Mouse (Mus musculus): ENCODE data around the gene Cacybp.

Cacybp gene

DNA sequence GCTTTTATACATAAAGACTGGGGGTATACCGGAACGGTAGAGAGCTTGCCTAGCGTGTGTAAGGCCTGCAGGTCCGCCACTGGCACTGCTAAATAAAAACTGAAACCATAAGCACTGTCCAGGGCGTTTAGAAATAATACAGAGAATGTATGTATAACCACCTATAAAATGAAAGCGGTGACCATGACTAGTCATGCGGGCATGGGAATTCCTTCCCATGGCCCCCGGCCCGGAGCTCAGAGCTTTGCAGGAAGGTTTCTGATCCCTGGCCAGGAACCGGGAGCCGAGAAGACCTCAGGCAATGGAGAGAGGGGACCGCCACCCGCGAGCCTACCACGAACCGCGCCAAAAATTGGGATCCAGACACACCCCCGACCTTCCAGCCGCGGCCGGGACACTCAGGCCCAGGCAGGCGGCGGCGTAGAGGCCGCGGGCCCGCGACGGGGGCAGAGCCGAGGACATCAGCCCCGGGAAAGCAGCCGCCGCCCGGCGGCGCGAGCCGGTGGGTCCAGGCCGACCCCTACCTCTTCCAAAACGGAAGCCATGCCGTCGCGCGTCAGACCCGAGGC, 468 bp downstream of the Cacybp start:
- no peak for DNase-seq

DNA sequence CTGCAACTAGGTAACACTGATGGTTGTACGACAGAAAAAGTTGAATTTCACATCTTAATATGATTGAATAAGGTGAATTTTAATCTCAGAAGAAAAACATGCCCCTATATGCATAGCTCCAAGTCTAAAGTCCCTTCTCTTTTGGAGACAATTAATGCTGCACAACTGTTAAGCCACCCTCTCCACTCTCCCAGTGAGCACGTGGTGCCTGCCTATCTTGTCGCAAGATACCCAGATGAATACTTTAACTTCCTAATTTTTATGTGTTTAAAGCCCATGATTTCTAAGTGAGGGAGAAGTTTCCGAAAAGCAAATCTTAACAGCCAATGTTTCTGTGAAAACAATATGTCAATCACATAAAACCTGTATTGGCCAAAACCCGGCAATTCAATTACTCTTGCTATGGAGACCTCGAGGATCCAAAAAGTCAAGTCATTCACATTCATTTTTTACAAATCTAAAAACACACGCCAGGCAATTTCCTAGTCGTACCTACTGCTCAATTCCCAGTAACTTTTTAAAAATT, 1.0 kb downstream of the Cacybp start:
- peak; percentile 54 for DNase-seq

DNA sequence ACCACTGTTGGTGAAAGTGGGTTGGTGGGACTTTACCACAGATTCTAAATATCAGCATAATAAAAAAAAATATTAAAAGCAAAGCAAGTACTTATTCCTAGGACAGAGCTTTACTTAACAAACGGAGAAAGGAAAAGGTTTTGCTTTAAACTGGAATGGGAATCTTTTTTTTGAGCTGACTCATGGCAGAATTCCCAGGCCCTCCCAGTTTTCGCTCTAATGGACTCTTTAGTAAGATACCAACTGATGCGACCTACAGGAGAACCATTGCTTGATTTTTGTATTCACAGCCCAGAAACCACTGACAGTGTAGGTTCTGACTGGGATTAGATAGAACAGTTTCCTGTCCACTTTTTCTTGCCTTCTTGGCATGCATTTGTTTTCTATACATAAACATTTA, 2.1 kb downstream of the Cacybp start:
- peak; percentile 52 for DNase-seq

DNA sequence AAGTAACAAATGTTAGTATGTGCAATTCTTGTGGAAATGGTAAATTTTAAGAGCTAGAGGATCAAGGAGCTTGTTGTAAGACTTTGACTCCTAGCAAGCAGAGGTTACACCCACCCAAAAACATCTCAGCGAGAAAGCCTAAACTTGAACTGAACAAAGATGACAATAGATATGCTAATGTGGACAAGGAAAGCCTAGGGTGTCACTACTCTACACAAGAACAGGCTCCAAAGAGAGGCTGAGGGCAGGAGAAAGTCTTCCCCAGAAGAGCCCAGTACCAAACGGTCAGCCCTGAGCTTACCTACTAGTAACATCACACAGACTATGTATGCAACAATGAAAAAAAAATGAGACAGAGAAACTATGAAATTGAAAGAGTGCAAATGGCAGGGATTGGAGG, 2.8 kb downstream of the Cacybp start:
- peak; percentile 29 for DNase-seq

DNA sequence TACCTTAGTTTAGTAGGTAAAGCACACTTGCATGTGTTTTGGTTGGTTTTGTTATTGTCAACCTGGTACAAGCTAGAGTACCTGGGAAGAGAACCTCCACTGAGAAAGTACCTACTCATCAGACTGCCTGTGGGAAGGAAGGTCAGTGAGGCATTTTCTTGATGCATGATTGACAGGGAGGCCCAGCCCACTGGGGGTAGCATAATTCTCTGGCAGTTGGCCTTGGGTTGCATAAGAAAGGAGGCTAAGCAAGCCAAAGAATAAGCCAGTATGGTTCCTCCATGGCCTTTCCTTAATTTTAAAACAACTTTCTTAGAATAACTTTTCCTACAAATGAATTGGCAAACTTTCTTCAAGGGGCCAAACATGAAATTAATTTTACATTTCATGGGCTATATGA, 7.2 kb downstream of the Cacybp start:
- peak; percentile 65 for DNase-seq

DNA sequence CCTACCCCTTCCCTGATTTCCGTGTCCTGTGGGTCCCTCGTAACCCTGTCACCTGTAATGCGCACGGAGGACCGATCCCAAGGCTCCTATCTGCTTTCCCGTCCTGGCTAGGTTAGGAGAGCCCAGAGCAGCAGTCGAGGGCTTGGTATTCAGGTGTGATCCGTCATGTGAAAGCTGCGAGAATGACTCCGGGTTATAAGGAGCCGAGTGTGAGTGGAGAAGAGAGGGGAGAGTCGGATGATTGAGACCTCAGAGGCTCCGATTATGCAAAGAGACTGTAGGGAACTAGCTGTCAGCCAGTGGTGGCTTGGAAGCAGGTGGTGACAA, 17.4 kb downstream of the Cacybp start:
- no peak for DNase-seq

DNA sequence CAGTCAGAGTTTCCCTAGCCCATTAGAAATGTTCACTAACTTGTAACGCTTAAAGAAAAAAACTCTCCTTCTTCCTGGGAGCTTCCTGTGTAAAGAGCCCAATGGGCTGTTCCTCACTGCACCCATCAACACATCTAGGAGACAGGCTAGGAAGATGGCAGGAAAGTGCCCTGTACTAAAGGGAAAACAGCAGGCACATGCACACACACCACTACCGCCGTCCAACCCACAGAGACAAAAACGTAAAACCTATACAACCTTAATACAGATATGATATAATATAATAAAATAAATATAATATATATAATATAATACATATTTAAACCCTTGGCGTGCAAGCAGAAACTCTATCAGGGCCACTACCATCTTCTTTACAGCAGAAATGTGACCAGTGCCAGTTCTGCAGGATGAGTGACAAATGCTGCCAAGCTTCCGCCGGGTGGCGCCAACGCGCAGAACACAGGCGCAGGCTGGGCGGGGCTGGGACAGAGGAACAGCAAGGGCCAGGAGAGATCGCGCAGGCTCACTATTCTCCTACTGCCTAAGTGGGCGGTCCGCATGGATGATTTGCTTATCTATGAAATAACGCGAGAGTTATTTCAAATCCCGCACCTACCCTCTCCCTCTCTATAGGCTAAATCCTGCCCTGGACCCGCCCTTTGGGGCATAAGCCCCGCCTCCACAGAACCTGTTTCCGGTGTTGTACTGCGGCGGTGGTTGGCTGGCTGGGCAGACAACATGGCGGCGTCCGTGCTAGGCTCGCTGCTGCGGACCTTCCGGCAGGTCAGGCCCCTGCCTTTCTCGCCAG, 17.9 kb downstream of the Cacybp start, which contains the start of gene Mrps14:
Gene Mrps14 (plus strand): TSS at position 687 of the 808 bp plus-strand sequence.
- DNase-seq: peak; percentile 100

DNA sequence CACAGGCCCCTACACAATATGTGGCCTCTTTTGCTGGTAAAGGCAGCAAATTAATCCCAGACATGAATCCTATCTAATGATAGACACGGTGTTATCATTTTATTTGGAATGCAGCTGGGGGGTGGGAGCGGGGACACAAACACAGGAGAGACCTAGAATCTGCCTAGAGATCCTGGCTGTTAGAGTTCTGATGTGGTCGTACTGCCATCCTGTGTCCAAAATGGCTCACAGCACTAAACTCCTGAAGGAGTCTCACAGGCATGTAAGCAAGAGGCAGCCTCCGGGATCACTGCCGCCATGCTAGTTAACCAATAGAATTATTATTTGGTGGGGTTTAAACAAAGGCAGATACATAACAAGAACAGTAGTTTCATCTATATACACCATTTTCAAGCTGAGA, 28.2 kb downstream of the Cacybp start:
- peak; percentile 25 for DNase-seq

DNA sequence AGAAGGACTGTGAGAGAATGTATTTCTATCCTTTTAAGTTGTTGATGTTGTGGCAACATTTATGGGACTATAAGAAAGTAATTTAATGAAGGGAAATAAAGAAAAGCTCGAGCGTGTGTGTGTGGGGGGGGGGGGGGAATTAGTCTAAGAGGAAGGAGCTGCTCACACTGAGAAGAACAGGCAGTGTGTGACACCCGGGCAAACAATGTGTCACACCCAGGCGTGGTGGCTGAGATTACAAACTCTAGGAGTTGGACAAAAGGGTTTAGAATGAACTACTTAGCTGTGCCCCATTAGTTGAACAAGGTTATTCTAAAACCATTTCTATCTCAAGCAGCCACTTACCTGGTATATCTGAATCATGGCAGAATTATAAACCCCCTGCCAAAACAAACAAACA, 31.5 kb downstream of the Cacybp start:
- peak; percentile 54 for DNase-seq

DNA sequence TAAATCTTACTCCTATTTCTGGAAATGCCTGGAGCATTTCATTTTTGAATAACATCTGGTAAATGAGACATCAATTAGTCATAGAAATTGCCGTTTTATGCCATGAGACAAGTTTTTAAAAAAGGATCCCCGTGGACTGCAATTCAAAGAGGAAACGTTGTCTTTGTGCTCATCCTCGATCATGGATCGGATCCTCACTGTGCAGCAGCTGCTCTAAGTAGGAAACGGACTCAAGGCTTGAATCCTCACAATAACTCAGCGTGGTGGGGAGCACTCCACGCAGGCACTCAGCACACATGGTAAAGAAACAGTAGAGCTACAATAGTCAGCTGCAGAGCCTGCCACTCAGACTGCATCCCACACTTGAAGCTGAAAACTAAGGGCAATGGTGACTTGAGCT, 35.8 kb downstream of the Cacybp start:
- DNase-seq: peak; percentile 53

DNA sequence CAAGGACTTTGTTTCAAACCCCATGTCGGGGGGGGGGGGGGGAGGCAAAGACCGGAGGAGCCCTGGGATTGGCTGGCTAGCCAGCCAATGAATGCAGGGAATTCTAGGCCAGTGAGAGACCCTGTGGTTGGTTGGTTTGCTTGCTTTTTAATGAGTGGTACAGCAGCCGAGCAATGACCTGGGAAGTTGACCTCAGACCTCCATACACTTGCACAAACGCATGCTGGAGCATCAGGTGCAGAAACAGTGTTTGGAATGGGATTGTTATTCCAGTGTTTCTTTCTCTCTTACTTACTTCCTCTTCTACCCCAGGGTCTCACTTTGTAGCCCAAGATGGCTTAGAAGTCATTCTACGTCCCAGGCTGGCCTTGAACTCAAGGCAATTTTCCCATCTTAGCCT, 46.1 kb downstream of the Cacybp start:
- peak; percentile 42 for DNase-seq

DNA sequence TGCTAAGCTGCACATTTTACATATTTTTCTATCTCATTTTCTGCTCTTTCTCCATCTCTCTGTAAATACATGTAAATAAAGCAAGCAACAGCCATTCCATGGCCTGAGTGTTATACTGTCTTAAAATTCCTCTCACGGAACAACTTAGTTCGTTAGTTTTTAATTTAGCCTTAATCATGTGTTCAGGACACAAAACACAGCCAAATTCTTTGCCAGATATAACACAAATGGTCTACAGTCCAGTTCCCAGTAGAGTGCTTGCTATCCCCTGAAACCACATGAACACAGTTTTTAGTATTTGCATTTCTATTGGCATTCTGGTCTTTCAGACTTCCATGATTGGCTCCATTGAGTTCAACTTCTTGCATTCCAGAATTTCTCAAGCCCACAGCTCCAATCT, 54.5 kb downstream of the Cacybp start:
- no peak for DNase-seq

DNA sequence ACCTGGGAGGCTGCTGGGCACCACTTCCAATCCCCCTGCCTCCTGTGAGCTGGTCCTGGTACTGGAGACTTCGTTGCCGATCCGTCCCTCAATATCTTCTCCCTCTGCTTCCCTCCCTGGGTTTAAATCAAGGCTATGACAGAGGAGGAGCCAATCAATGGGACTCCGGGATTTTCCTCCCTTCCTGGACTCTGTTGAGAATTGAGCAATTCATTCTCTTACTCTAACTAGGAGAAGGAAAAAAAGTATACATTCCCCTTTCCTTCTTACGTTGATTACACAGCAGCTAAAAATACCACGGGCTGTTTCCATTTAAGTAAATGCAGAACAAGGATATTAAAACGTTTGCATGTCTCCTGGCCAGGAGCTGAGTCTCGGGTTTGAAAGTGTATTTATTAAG, 59.2 kb downstream of the Cacybp start, which contains the start of gene Tnn:
Gene Tnn (minus strand): TSS at position 101 of the 400 bp plus-strand sequence.
- DNase-seq: no peak
